Comparison of ENCODE assay signal across 21 mouse cellular contexts in the genomic region with DNA sequence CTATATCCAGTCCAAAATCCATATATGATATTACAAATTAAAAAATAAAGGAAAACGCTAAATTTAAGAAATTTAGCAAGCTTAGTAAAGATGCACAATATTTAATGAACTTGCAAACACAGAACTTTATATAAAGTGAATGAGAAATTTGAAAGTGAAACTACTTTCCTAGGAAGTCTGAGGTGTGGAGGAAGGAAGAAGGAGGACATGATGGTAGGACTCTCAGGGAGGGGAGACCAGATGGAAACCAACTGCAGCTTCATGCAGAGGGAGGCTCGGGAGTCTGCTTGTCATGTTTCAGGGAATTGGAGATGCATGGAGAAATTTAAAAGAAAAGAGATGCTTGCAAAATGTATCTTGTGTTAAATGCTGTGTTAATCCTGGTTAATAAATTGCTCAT.
A peak's percentile ranks its signal among the peaks of the same experiment; 100 is the strongest.
DNase-seq lines count a peak whose midpoint lies in the region; ATAC-seq and TF ChIP-seq lines count a peak whose summit lies in the region.
"Had no signal": no experiment of that assay in that cellular context is flagged by ENCODE, and none has a peak within 500 bp of the region (broad histone marks: within the 10 kb centered on the region; RNA-seq: fewer than 3 reads in every experiment).

No protein-coding gene starts in this region.

- no peaks in the 10 kb centered on the region for H3K79me2 ChIP-seq in myocyte (ENCODE audit: control insufficient read depth, insufficient read depth)

- H3K27ac ChIP-seq in hindbrain, embryonic 12.5 days: peak overlapping the region; percentile 64; the same call in 1 of the 2 replicates
- no peak overlapping the region for H3K27ac ChIP-seq in hindbrain, embryonic 16.5 days (ENCODE audit: low read depth, low read length)
- H3K27ac ChIP-seq: forebrain, embryonic 10.5 days; heart, adult 2 months had no signal

- H3K9me3 ChIP-seq in hindbrain, embryonic 12.5 days (replicated peaks): no peaks in the 10 kb centered on the region
- no peaks in the 10 kb centered on the region for H3K9me3 ChIP-seq in hindbrain, embryonic 16.5 days (ENCODE audit: control insufficient read depth, low read length)
- H3K9me3 ChIP-seq: forebrain, embryonic 10.5 days; forebrain, embryonic 15.5 days had no signal

- H3K27me3 ChIP-seq in hindbrain, embryonic 12.5 days: no peaks in the 10 kb centered on the region
- no peaks in the 10 kb centered on the region for H3K27me3 ChIP-seq in hindbrain, embryonic 16.5 days (replicated peaks; ENCODE audit: control insufficient read depth, insufficient read depth, low read length)
- no peaks in the 10 kb centered on the region for H3K27me3 ChIP-seq in myocyte (ENCODE audit: control insufficient read depth, insufficient read depth, insufficient read length)
- H3K27me3 ChIP-seq: forebrain, embryonic 15.5 days; Patski had no signal

- H3K36me3 ChIP-seq in hindbrain, embryonic 12.5 days: no peaks in the 10 kb centered on the region
- no peaks in the 10 kb centered on the region for H3K36me3 ChIP-seq in hindbrain, embryonic 16.5 days (ENCODE audit: control insufficient read depth, insufficient read depth, low read length)
- no peaks in the 10 kb centered on the region for H3K36me3 ChIP-seq in myocyte (ENCODE audit: control insufficient read depth, insufficient read depth)
- H3K36me3 ChIP-seq: forebrain, embryonic 10.5 days; forebrain, embryonic 15.5 days had no signal

- no peak overlapping the region for H3K4me3 ChIP-seq in hindbrain, embryonic 12.5 days
- H3K4me3 ChIP-seq in hindbrain, embryonic 16.5 days (ENCODE audit: low read length): no peak overlapping the region
- no peak overlapping the region for H3K4me3 ChIP-seq in myocyte
- H3K4me3 ChIP-seq: forebrain, embryonic 10.5 days; forebrain, embryonic 15.5 days; heart, adult 2 months had no signal

- DNase-seq in embryo, embryonic 11 days: peak; percentile 9
- no peak for DNase-seq in embryo, embryonic 10 days (ENCODE audit: low spot score)
- DNase-seq in liver: no peak
- DNase-seq: adrenal gland, postnatal 10 days; adrenal gland, postnatal 36 days; cerebellum, adult 11 months; cerebellum, adult 9-11 months; gastrocnemius, postnatal 10 days; gastrocnemius, postnatal 36 days; heart, adult 2 months; kidney, adult 2 months had no signal

- H3K4me2 ChIP-seq in hindbrain, embryonic 12.5 days (replicated peaks): no peak overlapping the region
- H3K4me2 ChIP-seq in hindbrain, embryonic 16.5 days (ENCODE audit: low read length): no peak overlapping the region
- H3K4me2 ChIP-seq in myocyte (ENCODE audit: low read depth): peak overlapping the region; percentile 21
- H3K4me2 ChIP-seq: heart, embryonic 11.5 days had no signal

- H3K4me1 ChIP-seq in hindbrain, embryonic 12.5 days: peaks cover 12% of the 10 kb centered on the region
- H3K4me1 ChIP-seq in hindbrain, embryonic 16.5 days (ENCODE audit: control insufficient read depth, insufficient read depth, low read depth, low read length): no peaks in the 10 kb centered on the region; the same call in 1 of the 2 replicates

- ATAC-seq in hindbrain, embryonic 12.5 days (ENCODE audit: low FRiP score): no peak
- ATAC-seq in hindbrain, embryonic 16.5 days: no peak
- ATAC-seq in hematopoietic stem cell, adult 5-6 weeks (replicated peaks in 1 of 2; ENCODE audit: insufficient read depth in 1 of 2, low FRiP score in 2 of 2, low TSS enrichment in 1 of 2, low read depth in 1 of 2, poor library complexity in 2 of 2, severe bottlenecking in 2 of 2): peak; percentile 58 to 80; a peak in 3 of 4 replicates
- no peak for ATAC-seq in frontal cortex, adult (ENCODE audit: low TSS enrichment)
- ATAC-seq: intestine, postnatal 0 days; Patski had no signal

- 55% methylated on average over 2 of the region's 2 CpGs for WGBS in hindbrain, embryonic 12.5 days
- 59% methylated on average over 2 of the region's 2 CpGs for WGBS in hindbrain, embryonic 16.5 days

- no peak for TF ChIP-seq POLR2A in myocyte (IDR thresholded peaks at IDR 0.05; ENCODE audit: insufficient read length, low read depth)

- no peak overlapping the region for H3ac ChIP-seq in myocyte (ENCODE audit: control insufficient read depth, insufficient read length)

- H3K9ac ChIP-seq in hindbrain, embryonic 12.5 days: no peak overlapping the region
- no peak overlapping the region for H3K9ac ChIP-seq in hindbrain, embryonic 16.5 days (ENCODE audit: low read depth, low read length)

TF ChIP-seq in myocyte, 11 proteins besides CTCF, POLR2A, EP300 and RAD21:
- TF ChIP-seq MAX (IDR thresholded peaks at IDR 0.05; ENCODE audit: low read depth) (no peak), REST (IDR thresholded peaks at IDR 0.05; ENCODE audit: insufficient read depth, insufficient read length) (no peak), TCF3 (IDR thresholded peaks at IDR 0.05; ENCODE audit: insufficient read length, low read depth) (no peak), SRF (IDR thresholded peaks at IDR 0.05; ENCODE audit: control insufficient read depth, insufficient read length, low read depth) (no peak), MYOD1 (IDR thresholded peaks at IDR 0.05; ENCODE audit: control insufficient read depth in 1 of 3, insufficient read length in 2 of 3, low read depth in 2 of 3) (no peak), E2F4 (IDR thresholded peaks at IDR 0.05; ENCODE audit: insufficient read depth) (no peak), CEBPB (IDR thresholded peaks at IDR 0.05; ENCODE audit: insufficient read depth, poor library complexity, severe bottlenecking) (no peak), MYOG (IDR thresholded peaks at IDR 0.05; ENCODE audit: control insufficient read depth in 1 of 3, insufficient read depth in 1 of 3, insufficient read length in 2 of 3, low read depth in 2 of 3) (no peak), USF1 (IDR thresholded peaks at IDR 0.05; ENCODE audit: low read depth) (no peak), POLR2AphosphoS2 (IDR thresholded peaks at IDR 0.05; ENCODE audit: insufficient read length, low read depth) (no peak), TCF12 (IDR thresholded peaks at IDR 0.05; ENCODE audit: insufficient read depth, poor library complexity, severe bottlenecking) (no peak)

Comparison
In these comparisons a context has a peak if more than half of its experiments do, and no peak if none do; other contexts are left out.
1. ATAC-seq: peak in hematopoietic stem cell, adult 5-6 weeks (2 of 2); none in hindbrain, embryonic 12.5 days (single experiment), hindbrain, embryonic 16.5 days (single experiment) and frontal cortex, adult (single experiment).